Mouse (Mus musculus) natural killer cell, adult 2 months (primary cell): Measurements from ENCODE around the gene Rnf149.
"Not testable (repeated sequence)": the region's sequence is repeated elsewhere in the genome, so short reads cannot be mapped to it uniquely, and the experiment has no call there.

Source experiments
- DNase-seq, 2 experiments: peaks; one replicate each; pipeline ENCODE4 v3.0.0; 2022; ENCODE audit warnings: low spot score in 2 of 2

Gene Rnf149

GRCm38 (mm10) chr1:39577253-39577705 is at the start of gene Rnf149:
Gene Rnf149, minus strand, starts transcription at chr1:39577405.
- DNase-seq: peak; percentile 95 to 97

GRCm38 (mm10) chr1:39625491-39625890 is 48.3 kb upstream of the Rnf149 start:
- DNase-seq: no peak

GRCm38 (mm10) chr1:39623729-39624128 is 46.5 kb upstream of the Rnf149 start:
- no peak for DNase-seq

DNA sequence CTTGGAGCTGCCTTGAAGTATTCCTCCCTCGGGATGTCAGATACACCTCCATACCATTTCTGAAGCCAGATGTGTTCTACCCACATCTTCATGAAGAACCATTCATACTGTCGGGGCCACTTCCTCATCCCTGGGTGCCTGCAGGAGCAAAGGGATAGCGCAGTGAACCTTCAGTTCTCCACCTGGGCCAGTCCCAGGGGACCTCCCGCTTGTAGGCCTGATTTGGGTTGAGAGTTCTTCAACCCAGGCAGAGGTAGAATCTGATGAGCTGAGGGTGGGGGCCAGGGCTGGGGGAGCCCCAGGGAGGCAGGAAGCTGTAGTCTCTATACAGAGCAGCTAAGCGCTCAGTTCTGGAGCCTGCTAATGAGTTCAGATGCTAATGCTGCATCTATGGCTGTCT is 45.9 kb upstream of the Rnf149 start:
- no peak for DNase-seq

GRCm38 (mm10) chr1:39618524-39618923 is 41.3 kb upstream of the Rnf149 start:
- no peak for DNase-seq

DNA sequence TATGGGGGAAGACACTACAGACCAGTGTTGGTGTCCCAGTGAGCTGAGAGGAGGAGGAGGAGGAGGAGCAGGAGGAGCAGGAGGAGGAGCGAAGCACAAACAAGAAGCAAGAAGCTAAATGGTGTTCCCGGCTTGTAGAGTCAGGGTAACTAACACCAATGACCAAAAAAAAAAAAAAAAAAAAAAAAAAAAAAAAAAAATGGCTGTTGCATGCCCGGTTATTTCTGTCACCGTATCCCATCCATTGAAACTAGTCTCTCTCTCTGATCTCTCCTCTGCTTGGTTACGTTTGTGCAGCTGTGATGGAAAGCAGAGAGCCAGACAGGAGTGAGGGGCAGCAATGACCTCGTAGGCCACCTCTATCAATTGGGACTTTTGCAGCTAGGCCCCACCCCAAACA is 38.3 kb upstream of the Rnf149 start:
- no peak for DNase-seq

DNA sequence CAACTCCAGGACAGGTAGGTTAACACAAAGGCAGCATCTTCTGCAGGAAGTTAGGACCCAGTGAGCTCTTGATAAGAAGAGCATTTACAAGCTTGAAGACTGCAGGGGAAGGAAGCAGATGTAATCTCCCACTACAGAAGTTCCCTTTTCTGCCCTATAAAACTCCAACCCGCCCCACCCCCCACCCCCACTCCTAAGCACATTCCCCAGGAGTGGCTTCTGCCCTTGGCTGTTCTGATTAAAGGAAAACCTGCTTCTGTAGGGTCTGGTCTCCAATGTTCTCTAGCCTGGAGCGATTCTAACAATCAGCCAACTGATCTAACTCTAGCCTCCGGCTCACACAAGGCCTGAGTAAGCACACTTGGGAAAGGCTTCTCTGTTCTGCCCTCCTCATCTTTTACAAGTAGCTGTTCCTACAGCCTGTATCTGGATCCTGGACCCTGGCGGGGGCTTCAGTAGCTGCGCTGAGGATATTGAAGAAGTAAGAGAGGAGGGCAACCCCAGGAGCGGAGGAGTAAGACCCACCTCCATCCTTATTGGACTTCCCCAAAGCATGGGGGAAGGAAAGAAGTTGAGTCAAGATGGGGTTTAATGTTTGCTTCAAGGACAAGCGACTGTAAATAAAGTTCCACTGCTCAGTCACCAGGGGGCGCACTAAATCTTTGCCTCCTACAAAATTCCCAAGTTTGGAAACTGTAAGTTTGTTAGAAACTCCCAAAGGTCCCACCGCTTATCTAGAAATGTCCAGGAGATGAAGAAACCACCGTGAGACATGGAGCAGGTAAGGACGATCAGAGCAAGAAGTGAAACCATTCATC is 37.5 kb upstream of the Rnf149 start:
- DNase-seq: peak; percentile 26 to 41

DNA sequence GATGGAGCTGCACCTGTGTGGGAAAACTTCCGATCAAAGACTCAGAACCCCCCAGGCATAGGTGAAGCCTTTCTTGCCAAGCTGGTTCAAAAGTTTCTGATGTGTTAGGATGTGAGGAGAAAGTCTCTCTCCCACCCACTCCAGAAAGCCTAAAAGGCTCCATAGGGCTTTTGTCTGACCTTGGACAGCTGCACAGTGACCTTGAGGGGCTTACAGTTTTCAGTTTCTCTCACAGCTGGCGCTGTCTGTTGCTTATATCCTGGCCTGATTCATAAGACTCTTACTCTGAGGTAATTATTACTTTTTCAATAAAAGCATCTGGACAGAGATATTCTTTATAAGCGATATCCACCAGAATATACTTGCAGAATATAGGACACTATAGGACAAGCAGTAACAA is 35.9 kb upstream of the Rnf149 start:
- DNase-seq: no peak

GRCm38 (mm10) chr1:39612491-39612890 is 35.3 kb upstream of the Rnf149 start:
- DNase-seq: no peak

- peak in 1 of 2 experiments; percentile 26 for DNase-seq
Observed at GRCm38 (mm10) chr1:39608534-39608933, 31.3 kb upstream of the Rnf149 start.

DNA sequence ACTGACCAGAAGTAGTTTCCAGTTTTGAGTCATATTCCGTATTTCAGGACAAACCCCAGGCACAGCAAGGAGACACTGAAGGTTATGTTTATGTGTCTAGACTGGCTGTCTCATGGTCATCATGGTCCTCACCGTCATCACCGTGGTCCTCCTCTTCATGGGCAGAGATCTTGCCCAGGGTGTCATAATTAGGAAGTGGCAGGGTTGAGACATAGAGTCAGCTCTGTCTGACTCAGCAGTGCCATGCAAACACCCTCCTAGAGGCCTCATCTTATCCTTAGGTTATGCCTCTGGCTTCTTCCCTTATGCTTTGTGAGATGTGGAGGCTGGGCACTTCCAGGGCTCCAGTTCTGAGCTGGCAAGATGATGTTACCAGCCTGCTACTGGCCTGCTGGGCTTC is 25.3 kb upstream of the Rnf149 start:
- DNase-seq: no peak

DNA sequence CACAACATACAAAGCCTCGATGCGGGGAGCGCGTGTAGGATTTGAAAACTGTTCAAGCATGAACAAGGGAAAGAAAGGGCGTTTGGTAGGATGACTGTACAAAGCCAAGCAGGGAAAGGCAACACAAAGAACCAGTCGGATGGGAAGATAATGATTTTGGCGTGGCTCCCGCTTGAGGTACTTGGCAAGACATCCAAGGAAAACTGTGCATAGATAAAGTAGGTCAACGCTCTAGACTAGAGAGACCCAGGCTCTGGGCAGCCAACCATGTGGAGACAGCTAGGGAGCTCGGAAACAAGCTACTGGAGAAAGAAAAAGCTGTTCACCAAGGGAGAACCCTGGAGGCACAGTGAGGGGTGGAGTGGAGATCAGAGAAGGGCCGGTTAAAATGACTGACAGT is 21.5 kb upstream of the Rnf149 start:
- no peak for DNase-seq

GRCm38 (mm10) chr1:39597135-39597534 is 19.9 kb upstream of the Rnf149 start:
- not testable (repeated sequence) for DNase-seq

GRCm38 (mm10) chr1:39593836-39594235 is 16.6 kb upstream of the Rnf149 start:
- DNase-seq: no peak

DNA sequence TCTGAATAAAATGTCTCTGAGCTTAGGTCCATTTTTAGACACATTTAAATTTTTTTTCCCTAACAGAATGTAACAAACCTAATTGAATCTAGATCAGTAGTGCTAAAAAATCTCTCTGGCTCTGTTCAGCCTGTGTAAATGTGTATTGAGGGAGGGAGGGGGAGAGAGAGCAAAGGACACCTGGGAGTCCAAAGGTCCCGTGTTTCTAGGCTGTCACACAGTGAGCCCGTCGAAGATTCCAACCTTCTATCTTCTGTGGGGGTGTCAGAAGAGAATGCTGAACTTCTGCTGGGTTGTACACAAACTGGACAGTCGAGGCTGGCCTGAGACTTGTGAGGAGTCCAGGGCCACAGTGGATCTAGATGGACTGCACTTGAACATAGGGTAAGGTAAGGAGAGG is 14.9 kb upstream of the Rnf149 start:
- no peak for DNase-seq

DNA sequence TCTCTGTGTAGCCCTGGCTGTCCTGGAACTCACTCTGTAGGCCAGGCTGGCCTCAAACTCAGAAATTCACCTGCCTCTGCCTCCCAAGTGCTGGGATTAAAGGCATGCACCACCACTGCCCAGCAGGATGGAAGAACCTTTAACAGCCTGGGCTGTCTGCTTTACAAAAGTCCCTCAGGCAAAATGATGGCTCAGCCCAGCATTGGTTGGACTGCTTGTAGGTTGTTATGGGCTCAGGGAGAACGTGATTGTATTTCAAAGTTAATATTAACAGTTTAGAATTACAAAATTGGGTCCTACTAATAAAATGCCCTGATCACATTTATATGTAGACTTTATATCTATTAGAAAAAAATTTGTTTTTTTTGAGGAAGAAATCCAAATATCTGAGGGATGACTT is 14.4 kb upstream of the Rnf149 start:
- DNase-seq: not testable (repeated sequence)

DNA sequence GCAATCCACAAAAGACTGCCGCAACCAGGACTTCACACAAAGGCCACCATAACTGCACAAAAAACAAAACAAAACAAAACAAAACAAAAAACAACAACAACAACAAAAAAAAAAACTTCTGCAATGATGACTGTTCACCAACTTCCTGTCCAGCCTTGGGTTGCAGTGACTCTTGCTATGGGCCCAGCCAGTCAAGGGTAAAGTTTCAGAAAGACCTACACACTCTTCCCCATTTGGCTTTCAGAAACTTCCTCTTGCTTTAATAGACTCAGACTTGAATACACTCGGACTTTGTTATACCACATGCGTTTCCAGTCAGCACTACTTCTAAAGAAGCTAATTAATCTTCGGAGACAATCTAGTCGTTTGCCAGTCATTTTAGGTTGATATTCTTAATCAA is 13.0 kb upstream of the Rnf149 start:
- no peak for DNase-seq

GRCm38 (mm10) chr1:39585416-39585815 is 8.2 kb upstream of the Rnf149 start:
- no peak for DNase-seq

DNA sequence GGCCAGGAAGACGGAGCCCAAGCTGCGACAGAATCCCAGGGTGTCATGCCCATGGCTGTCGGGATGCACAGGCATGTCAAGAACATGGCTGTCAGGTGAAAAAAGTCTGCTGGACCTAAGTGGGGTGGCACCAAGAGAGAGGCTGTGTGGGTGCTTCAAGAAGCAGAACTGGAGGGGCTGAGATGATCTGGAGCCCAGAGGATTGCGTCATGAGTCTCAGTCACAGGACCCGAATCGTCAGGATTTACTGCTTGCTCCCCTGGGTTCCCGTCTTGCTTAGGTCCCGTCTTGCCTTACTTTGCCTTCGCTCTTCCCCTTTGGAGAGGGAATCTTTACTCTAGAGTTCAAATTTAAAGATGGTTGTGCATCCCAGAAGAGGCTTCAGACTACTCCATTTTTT is 6.0 kb upstream of the Rnf149 start:
- no peak for DNase-seq

DNA sequence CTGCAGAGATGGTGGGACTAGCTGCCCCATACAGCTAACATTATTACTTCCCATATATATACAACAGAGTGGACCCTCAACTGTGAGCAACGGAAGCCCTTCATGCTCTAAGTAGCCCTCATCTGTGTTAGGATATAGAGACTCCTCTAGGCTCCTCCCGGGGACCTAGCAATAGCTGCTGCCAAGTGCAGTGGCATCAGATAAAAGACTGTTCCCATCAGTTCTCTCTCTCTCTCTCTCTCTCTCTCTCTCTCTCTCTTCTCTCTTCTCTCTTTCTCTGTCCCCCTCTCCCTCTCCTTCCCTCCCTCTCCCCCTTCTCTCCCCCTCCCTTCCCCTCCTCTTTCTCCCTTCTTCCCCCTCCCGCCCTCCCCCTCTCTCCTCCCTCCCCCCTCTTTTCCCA is 4.0 kb upstream of the Rnf149 start:
- DNase-seq: no peak

GRCm38 (mm10) chr1:39579139-39579538 is 1.9 kb upstream of the Rnf149 start:
- no peak for DNase-seq

DNA sequence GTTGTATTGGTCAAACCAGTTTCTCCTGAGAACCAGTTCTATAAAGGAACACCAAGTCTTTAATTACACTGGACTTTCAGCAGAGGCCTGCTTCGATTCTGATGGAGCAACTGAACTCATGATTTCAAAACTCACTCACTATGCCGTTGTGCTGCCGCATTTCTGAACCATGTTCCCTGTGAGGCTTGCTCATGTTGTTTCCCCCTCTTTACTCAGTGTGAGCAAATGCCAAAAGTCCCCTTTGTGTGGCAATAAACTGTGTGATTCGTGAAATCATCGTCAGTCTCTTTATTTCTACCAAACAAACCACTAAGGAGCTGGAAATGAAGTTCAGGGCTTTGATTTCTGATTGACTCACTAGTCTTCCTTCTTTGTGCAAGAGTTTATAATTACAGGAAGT is 1.2 kb upstream of the Rnf149 start:
- DNase-seq: no peak

- no peak for DNase-seq
Observed at GRCm38 (mm10) chr1:39576431-39577243, 568 bp downstream of the Rnf149 start.
